Mouse (Mus musculus): Measurements from ENCODE around the gene Caap1.

Caap1 gene

DNA sequence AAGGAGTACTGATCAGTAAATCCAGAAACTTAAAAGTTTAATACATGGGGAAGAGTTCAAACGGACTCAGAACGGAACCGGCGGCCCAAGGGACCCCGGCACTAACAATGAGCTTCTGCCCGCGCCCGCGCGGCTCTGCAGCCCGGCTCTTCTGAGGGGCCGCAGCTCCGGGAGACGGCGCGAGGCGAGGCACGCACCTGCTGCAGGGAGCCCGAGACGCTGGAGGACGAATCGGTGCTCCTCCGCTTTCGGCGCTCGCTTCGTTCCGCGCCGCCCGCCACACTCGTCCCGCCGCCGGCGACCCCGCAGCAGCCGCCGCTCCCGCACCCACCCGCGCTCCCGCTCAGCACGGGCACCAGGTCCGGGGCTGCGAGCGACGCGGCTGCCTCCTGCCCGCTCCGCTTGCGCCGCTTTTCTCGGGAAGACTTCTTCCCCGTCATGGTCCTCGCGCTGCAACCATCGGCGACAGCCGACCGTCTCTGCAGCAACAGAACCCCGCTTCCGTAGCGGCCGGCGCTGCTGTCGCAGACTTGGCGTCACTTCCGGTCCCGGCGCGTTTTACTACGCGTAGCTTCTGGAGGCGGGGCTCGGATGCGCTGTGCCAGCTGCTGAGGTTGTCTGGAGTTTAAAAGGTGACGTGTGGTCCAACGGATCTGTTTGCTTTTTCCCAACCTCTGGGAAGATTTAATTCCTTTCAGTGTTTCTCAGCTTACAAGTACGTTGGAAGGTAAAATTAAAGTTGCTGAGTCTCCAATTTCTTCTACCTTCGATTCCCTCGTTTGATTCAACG, at the start of gene Caap1, which contains the start of gene Gm10306:
Gene Caap1, minus strand, starts transcription at position 532 of the 790 bp plus-strand sequence.
Gene Gm10306, plus strand, starts transcription at position 282 of the 790 bp plus-strand sequence.
- DNase-seq (ENCODE audit: low spot score), result peak; percentile 92

DNA sequence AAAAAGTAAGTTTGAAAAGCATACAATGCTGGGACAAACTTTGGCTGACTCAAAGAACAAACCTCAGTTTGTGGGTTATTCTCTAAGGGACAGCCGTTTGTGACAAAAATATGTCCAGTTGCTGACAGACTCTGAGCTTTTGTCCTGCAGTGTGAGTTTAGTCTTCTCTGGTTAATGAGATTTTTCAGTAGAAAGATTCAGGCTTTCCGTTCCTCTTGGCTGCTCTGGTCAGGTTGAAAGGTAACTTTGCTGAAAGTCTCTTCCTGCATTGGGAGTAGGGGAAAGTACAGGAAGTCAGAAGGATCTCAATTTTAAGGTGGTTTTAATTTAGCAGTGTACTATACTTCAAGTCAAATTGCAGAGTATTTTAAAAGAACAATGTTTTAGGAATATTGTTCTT, 49.0 kb upstream of the Caap1 start:
- no peak for DNase-seq (ENCODE audit: low spot score)

GRCm38 (mm10) chr4:94604452-94605019, 47.9 kb upstream of the Caap1 start:
- DNase-seq (ENCODE audit: low spot score), result no peak

DNA sequence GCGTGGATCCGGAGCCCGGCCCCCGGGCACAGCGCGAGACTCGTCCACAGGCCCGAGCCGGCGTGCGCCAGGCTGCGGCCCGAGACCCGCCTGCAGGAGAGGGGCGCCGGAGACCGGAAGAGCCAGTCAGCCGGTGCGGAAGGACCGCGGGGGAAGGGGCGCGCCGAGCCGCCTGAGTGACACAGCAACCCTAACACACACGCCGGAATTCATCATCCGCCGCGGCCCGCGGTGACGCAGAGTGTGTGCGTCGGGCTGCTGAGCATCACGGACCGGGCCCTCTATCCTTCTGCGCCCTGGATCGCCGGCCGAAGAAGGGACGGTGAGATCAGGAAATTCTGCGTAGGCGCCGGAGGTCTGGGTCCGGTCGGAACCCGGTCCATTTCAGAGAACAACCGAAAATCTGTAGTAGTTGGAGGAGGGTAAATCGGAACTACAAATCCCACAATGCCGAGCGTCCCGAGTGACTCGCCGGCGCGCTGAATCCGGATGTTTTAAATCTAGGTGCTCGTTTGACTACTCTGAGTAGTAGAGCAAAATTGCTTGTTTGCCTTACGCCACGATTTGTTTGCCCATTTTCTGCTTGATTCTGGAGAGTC, 46.5 kb upstream of the Caap1 start, which contains the start of gene Plaa:
Gene Plaa, minus strand, starts transcription at position 214 of the 599 bp plus-strand sequence.
- peak; percentile 90 for DNase-seq (ENCODE audit: low spot score)

GRCm38 (mm10) chr4:94602496-94603030, 46.0 kb upstream of the Caap1 start:
- no peak for DNase-seq (ENCODE audit: low spot score)

DNA sequence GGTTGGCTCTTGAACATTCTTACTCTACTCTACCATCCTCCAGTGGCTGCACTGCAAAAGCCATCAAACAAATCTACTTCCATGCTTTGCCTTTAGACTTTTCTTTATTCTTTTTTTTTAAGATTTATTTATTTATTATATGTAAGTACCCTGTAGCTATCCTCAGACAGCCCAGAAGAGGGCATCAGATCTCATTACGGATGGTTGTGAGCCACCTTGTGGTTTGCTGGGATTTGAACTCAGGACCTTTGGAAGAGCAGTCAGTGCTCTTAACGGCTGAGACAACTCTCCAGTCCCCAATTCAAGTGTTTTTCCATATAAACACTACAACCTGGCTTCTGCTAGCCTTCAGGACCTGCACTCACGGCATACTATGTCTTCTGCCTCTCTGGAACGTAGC, 44.8 kb upstream of the Caap1 start:
- DNase-seq (ENCODE audit: low spot score), result no peak

DNA sequence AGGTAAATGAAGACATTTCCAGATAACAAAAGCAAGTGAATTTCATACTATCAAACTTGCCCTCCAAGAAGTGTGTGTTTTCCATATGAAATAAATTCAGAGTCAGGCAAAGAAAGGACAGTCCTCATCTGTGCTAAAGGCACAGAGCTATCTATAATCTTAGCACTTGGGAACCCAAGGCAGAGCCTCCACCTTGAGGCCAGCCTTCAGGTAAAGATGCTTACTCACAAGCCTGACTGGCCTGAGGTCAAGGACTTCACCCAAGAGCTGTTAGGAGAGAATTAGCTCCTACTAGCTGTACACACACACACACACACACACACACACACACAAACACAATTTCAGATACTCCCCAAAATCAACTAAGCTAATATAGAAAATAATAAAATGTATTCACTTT, 36.1 kb upstream of the Caap1 start:
- DNase-seq (ENCODE audit: low spot score), result no peak

GRCm38 (mm10) chr4:94591765-94592381, 35.3 kb upstream of the Caap1 start:
- no peak for DNase-seq (ENCODE audit: low spot score)

GRCm38 (mm10) chr4:94572677-94573076, 16.1 kb upstream of the Caap1 start:
- no peak for DNase-seq (ENCODE audit: low spot score)

- no peak for DNase-seq (ENCODE audit: low spot score)
Measured at GRCm38 (mm10) chr4:94564297-94564696, 7.7 kb upstream of the Caap1 start.

DNA sequence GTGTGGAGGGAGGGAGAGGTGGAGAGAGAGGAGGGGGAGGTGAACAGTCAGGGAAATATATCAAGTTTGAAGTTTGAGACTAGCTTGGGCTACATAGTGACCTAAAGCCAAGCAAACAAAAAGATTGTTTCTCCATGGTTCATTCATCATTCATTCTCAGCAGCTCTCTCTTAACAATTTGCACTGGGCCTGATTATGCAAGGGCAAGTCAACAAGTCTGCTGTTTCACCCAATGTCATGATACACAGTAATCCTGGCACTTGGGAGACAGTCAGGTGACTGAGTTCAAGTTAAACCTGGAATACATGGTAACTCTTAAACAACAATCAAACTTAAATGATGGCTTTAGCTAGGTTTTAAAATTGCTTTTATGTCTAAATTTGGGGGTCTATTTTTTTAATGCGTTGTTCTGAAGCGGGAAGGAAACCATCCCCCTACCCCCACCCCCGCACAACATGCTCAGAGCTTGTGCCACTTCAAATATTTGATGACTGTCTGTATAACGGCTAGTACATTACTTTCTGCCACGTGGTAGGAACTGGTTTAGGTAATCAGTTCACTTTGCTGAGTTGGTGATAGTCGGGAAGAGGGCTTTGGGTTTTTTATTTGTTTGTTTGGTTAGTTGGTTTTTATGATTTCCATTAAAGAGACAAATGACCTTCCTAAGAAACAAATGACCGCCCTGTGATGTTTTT, 5.5 kb upstream of the Caap1 start:
- no peak for DNase-seq (ENCODE audit: low spot score)

DNA sequence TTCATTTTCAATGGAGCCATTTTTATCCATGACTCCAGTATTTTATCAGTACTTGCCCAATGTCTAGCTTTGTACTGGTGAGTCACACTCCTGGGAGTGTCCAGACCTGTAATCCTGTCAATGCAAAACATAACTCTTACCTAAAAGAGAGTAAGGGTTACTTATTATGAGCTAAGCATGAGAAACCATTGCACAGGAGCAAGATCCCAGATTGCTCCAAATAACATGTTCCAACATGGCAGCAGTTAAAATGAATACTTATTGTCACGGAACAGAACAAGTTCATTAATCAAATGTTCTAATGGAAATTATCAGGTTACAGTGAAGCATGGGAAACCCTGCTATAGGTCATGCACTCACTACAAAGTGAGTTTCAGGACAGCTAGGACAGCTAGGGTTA, 3.7 kb upstream of the Caap1 start:
- no peak for DNase-seq (ENCODE audit: low spot score)

GRCm38 (mm10) chr4:94559266-94559665, 2.7 kb upstream of the Caap1 start:
- no peak for DNase-seq (ENCODE audit: low spot score)

DNA sequence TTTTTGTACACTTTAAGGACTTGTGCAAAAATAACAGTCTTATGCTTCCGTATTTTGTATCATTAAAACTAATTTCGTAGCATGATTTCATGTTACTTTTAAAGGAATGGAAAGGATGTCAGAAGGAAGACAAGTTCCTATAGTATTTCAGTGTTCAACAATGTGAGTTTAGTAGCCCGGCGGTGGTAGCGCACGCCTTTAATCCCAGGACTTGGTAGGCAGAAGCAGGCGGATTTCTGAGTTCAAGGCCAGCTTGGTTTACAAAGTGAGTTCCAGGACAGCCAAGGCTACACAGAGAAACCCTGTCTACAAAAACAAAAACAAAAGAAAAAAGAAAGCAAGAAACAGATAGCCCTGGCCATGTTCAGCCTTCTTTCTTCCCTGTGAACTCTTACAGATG, 549 bp upstream of the Caap1 start:
- DNase-seq (ENCODE audit: low spot score), result no peak

DNA sequence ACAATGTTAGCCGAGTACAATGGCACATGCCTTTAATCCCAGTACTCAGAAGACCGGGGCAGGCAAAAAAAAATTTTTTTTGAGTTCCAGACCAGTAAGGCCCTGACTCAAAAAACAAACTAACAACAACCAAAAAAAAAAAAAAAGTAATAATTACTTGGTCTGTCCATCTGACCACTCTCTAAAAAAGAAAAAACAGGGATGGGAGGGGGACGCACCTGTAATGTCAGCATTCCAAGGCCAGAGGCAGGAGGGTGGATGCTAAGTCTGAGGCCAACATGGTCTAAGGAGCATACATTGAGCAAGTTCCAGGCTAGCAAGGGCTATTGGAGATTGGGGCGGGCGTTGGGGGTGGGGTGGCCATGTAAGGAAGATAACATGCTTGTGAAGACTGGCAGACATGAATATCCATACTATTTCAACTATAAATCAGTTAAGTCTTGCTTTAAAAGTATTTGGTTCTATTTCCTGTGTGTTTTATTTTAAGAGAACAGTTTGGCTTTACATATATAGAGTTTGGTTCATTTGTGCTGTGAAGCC, 1.6 kb downstream of the Caap1 start:
- DNase-seq (ENCODE audit: low spot score), result no peak

- DNase-seq (ENCODE audit: low spot score), result no peak
Measured at GRCm38 (mm10) chr4:94544321-94544720, 12.3 kb downstream of the Caap1 start.

- no peak for DNase-seq (ENCODE audit: low spot score)
Measured at GRCm38 (mm10) chr4:94543041-94543440, 13.6 kb downstream of the Caap1 start.

DNA sequence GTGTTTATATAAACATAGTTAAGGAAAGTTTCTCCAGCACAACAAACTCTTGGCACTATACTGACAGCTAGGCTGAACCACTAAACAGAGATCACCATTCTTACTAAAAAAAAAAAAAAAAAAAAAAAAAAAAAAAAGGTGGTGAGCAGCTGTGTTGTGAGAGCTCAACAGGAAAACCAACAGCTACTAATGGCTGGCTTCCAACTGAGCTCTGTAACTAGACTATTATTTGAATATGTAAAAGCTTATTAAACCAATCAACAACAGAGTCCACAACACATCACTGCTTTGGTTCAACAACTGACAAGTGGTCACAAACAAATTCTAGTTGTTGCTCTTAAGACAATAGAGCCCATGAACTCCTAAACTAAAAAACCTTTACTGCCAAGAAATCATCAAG, 23.4 kb downstream of the Caap1 start:
- DNase-seq (ENCODE audit: low spot score), result no peak

GRCm38 (mm10) chr4:94529448-94529847, 27.1 kb downstream of the Caap1 start:
- DNase-seq (ENCODE audit: low spot score), result no peak

DNA sequence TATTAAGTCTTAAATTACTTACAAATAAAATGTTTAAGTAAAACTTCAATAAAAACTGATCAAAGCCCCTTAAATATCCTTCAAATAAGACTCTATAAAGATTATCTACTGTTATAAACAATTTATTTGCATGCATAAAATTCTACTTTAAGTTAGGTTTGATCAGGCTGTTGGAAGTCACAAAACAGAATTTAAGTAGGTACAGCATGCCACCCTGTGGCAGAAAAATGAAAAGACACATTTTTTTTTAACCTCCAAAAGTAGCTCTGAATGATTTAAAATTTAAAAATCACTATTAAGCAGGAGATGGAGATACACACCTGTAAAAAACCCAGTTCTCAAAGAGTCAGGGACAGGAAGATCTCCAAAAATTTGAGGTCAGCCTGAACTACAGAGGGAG, 33.3 kb downstream of the Caap1 start:
- no peak for DNase-seq (ENCODE audit: low spot score)

GRCm38 (mm10) chr4:94517631-94518030, 39.0 kb downstream of the Caap1 start:
- DNase-seq (ENCODE audit: low spot score), result peak; percentile 23

DNA sequence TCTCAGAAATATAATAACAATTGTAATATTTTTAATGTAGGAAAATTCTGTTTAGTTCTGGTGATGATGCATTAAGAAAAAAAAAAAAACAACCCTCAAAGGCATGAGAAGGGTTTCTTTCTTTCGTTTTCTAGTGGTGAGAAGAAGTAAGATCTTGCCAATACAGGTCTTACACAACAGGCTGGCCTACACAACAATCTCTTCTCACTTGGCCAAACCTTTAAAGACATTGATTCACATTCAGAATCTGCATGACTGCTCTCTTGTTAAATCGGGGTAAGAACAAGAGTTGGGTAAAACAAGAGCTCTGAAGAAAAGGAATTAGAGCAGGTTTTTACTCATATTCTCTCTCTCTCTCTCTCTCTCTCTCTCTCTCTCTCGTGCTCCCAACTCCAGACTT, 41.2 kb downstream of the Caap1 start:
- DNase-seq (ENCODE audit: low spot score), result no peak
